Mouse (Mus musculus) neural tube, embryonic 15.5 days (tissue): ENCODE data around the gene Snd1. TPM values are rescaled to one million over a fixed set of nuclear protein-coding genes. Genes with fewer than 3 reads are reported as not detected.
A peak's percentile ranks its signal among the peaks of the same experiment; 100 is the strongest.

Source experiments
- ATAC-seq: fragments of 200-750 bp; cut with Nextera tagmentation; 2 replicates; pipeline ENCODE4 v1.8.0; 2017; ENCODE audit warnings: mild to moderate bottlenecking, moderate TSS enrichment, moderate library complexity; ENCODE audit not compliant: low FRiP score
- H3K27ac ChIP-seq: fragments of 300-500 bp; sonication (generic); replicated peaks from 2 replicates; pipeline ENCODE4 v1.5.1; 2015; ENCODE audit warnings: mild to moderate bottlenecking, inconsistent platforms
- H3K27me3 ChIP-seq: fragments of 300-500 bp; sonication (generic); replicated peaks from 2 replicates; pipeline ENCODE4 v1.6.1; 2015; ENCODE audit warnings: inconsistent platforms
- H3K36me3 ChIP-seq: fragments of 300-500 bp; sonication (generic); 2 replicates; pipeline ENCODE4 v1.6.1; 2015; ENCODE audit warnings: inconsistent platforms
- H3K4me1 ChIP-seq: fragments of 300-500 bp; sonication (generic); 2 replicates; pipeline ENCODE4 v1.6.1; 2015; ENCODE audit warnings: inconsistent platforms
- H3K4me2 ChIP-seq: fragments of 300-500 bp; sonication (generic); 2 replicates; pipeline ENCODE4 v1.6.1; 2015; ENCODE audit warnings: inconsistent platforms, mild to moderate bottlenecking, moderate library complexity
- H3K4me3 ChIP-seq: fragments of 300-500 bp; sonication (generic); replicated peaks from 2 replicates; pipeline ENCODE4 v1.5.1; 2015; ENCODE audit warnings: mild to moderate bottlenecking, inconsistent platforms
- H3K9ac ChIP-seq: fragments of 300-500 bp; sonication (generic); replicated peaks from 2 replicates; pipeline ENCODE4 v1.6.1; 2015; ENCODE audit warnings: mild to moderate bottlenecking, inconsistent platforms
- H3K9me3 ChIP-seq: fragments of 300-500 bp; sonication (generic); replicated peaks from 2 replicates; pipeline ENCODE4 v1.6.1; 2016; ENCODE audit warnings: inconsistent platforms
- WGBS: fragments of 180-500 bp; shearing (Covaris S2); methylation state at CpG from one replicate; pipeline ENCODE4 v1.1.7; 2015; ENCODE audit warnings: mixed read lengths; 5-methylcytosine and 5-hydroxymethylcytosine counted together
- polyA plus RNA-seq: library from polyadenylated mRNA; unstranded; fragments of >200 nt; fragmentation: Nextera tagmentation; extraction: Ambion mirVana; gene quantifications from 2 replicates; pipeline ENCODE4 v1.2.1, GENCODE M21; 2015

The Snd1 gene
- polyA plus RNA-seq, 1 experiment from 2014 or later: 71.1 TPM

DNA sequence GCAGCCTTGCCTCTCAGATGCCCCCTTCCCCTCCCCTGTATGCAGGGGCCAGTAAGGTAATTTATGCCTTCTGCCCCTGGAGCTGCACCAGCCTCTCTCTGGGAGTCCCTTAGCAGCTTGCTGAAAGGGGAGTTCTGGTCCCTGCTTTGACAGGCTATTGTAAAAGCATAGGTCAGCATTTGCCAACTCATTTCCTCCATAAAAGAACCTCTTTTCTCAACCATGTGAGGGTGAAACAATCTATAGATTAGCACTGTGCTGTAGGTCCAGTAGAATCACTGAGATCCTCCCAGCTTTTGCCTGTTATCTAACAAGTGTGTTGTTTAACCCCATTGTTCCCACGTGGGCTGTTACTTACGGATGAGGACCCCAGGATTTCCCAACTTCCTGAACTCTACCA, 359.1 kb downstream of the Snd1 start:
- WGBS: 18% methylated on average over 2 of the region's 2 CpGs
- peak overlapping the region; percentile 93 for H3K4me2 ChIP-seq
- H3K27me3 ChIP-seq: no peaks in the 10 kb centered on the region
- peaks cover 36% of the 10 kb centered on the region for H3K4me1 ChIP-seq
- H3K27ac ChIP-seq: peak overlapping the region; percentile 96
- H3K4me3 ChIP-seq: peak overlapping the region; percentile 88
- 0 out of 2 replicates have a peak, but pooled peaks cover 3% of the 10 kb centered on the region for H3K36me3 ChIP-seq
- no peaks in the 10 kb centered on the region for H3K9me3 ChIP-seq
- ATAC-seq: 0 out of 2 replicates have a peak, but pooled peaks have one; percentile 1
- peak overlapping the region; percentile 97 for H3K9ac ChIP-seq

GRCm38 (mm10) chr6:28836600-28836999, 361.7 kb downstream of the Snd1 start:
- Histone ChIP-seq H3K27ac (no peak overlapping the region), H3K9ac (no peak overlapping the region), H3K4me1 (peaks cover 25% of the 10 kb centered on the region), H3K36me3 (no peaks in the 10 kb centered on the region), H3K9me3 (no peaks in the 10 kb centered on the region), H3K27me3 (no peaks in the 10 kb centered on the region), H3K4me3 (no peak overlapping the region), H3K4me2 (no peak overlapping the region)
- ATAC-seq: no peak

- no peaks in the 10 kb centered on the region for H3K9me3 ChIP-seq
- H3K4me1 ChIP-seq: peaks cover 24% of the 10 kb centered on the region
- H3K27ac ChIP-seq: no peak overlapping the region
- no peaks in the 10 kb centered on the region for H3K36me3 ChIP-seq
- WGBS: 61% methylated on average over 3 of the region's 3 CpGs
- H3K27me3 ChIP-seq: no peaks in the 10 kb centered on the region
- no peak overlapping the region for H3K9ac ChIP-seq
- H3K4me2 ChIP-seq: no peak overlapping the region
- no peak for ATAC-seq
- no peak overlapping the region for H3K4me3 ChIP-seq
Observed at GRCm38 (mm10) chr6:28841569-28841968, 366.6 kb downstream of the Snd1 start.

DNA sequence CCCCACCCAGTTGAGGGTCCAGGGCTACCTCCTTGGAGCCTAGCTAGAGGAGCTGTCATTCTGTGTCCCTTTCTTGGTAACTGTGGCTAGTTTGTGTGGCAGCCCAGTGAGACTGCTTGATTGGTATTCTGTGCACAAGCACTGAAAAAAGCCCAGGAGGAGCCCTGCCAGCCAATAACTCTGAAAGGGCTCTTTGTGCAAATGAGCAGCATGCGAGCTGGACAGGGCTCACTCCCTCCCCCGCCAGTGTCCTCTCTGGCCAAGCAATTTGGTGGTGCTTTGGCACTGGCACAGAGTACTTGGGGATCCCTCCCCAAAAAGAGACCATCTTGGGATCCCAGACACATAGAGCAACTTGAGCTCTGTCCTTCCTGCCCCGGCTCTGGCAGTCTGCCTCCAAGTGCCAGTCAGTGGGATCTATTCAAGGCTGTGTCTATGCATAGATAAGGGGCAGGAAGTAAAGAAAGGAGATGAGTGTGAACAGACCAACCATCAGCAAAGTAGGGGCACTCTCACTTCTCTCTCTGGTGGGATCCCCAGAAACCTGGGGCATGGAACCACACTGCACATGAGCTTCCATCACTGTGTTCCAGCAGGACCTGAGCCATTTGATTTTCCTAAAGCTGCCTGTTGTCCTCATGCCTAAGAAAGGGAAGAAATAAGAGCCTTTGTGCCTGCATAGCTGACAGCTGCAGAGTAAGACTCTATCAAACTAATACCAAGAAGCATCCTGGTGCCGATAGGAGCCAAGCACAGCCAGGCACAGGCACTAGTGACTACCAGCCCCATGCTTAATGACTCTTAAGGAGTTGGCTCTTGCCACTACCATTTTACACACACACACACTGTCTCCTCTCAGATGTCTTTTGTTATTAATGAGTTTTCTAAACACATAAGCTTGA, 367.7 kb downstream of the Snd1 start:
- WGBS: 27% methylated on average over 4 of the region's 4 CpGs

DNA sequence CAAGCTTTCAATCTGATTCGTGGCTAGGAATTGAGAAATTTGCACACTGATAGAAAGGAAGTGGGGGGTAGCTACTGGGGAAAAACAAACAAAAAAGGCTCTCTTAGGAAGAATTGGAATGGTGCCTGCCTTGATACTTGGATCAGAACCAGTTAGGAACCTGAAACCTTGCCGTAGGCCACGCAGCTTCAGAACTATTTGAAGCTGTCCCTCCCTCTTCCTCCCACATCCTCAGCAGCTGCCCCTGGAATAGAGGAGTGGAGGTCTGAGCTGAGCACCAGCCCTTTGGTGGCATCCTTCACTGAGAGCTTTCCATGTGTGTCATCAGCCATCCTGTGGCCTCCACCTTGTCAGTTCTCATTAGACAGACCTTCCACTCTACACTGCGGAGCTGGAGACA, 370.7 kb downstream of the Snd1 start:
- Histone ChIP-seq H3K27ac (no peak overlapping the region), H3K9me3 (no peaks in the 10 kb centered on the region), H3K9ac (no peak overlapping the region), H3K4me1 (peaks cover 51% of the 10 kb centered on the region), H3K27me3 (no peaks in the 10 kb centered on the region), H3K4me3 (no peak overlapping the region), H3K4me2 (no peak overlapping the region), H3K36me3 (no peaks in the 10 kb centered on the region)
- no peak for ATAC-seq
- WGBS: 60% methylated on average over 4 of the region's 4 CpGs

More for the DNA sequence above, 367.7 kb downstream of the Snd1 start:
- no peak overlapping the region for H3K4me2 ChIP-seq
- peak overlapping the region; percentile 63 for H3K27ac ChIP-seq
- no peak overlapping the region for H3K9ac ChIP-seq
- H3K4me1 ChIP-seq: peaks cover 26% of the 10 kb centered on the region
- no peaks in the 10 kb centered on the region for H3K27me3 ChIP-seq
- peak; percentile 79 for ATAC-seq
- no peaks in the 10 kb centered on the region for H3K36me3 ChIP-seq
- H3K4me3 ChIP-seq: no peak overlapping the region
- H3K9me3 ChIP-seq: no peaks in the 10 kb centered on the region

- Histone ChIP-seq H3K4me2 (no peak overlapping the region), H3K27ac (no peak overlapping the region), H3K4me1 (peaks cover 46% of the 10 kb centered on the region), H3K27me3 (no peaks in the 10 kb centered on the region), H3K9me3 (no peaks in the 10 kb centered on the region), H3K36me3 (no peaks in the 10 kb centered on the region), H3K4me3 (no peak overlapping the region), H3K9ac (no peak overlapping the region)
- ATAC-seq: no peak
- 71% methylated on average over 6 of the region's 6 CpGs for WGBS
Observed at GRCm38 (mm10) chr6:28847616-28848015, 372.7 kb downstream of the Snd1 start.

GRCm38 (mm10) chr6:28848285-28848794, 373.4 kb downstream of the Snd1 start:
- Histone ChIP-seq H3K27ac (peak overlapping the region; percentile 30; the same call in 1 of the 2 replicates), H3K9me3 (no peaks in the 10 kb centered on the region), H3K9ac (no peak overlapping the region), H3K4me1 (peaks cover 49% of the 10 kb centered on the region), H3K4me3 (no peak overlapping the region), H3K36me3 (no peaks in the 10 kb centered on the region), H3K4me2 (no peak overlapping the region), H3K27me3 (no peaks in the 10 kb centered on the region)
- peak; percentile 9; the same call in 1 of the 2 replicates for ATAC-seq
- 38% methylated on average over 6 of the region's 6 CpGs for WGBS

DNA sequence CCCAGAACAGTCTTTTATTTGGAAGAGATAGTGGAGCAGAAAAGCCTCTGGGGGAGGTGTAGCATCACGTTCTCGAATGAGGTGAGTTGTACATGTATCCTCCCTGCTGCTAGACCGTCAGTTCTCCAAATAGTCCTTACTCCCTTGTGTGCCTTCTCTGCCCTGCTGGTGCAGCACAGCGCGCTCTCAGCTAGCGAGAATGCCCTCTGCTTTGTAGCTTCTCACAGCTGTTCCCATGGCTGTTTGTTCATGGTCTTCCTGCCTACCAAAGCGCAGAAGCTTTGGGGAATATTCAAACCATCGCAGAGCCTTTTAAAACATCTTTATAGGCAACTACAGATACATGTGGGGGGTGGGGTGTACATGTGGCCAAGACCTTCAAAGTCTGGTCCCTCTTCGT, 374.0 kb downstream of the Snd1 start:
- no peak overlapping the region for H3K9ac ChIP-seq

GRCm38 (mm10) chr6:28849317-28849716, 374.4 kb downstream of the Snd1 start:
- H3K4me3 ChIP-seq: no peak overlapping the region
- 54% methylated on average over 3 of the region's 3 CpGs for WGBS
- H3K9ac ChIP-seq: no peak overlapping the region
- peak overlapping the region; percentile 30 for H3K27ac ChIP-seq
- H3K27me3 ChIP-seq: no peaks in the 10 kb centered on the region
- H3K9me3 ChIP-seq: no peaks in the 10 kb centered on the region
- H3K4me1 ChIP-seq: peaks cover 59% of the 10 kb centered on the region
- ATAC-seq: 0 out of 2 replicates have a peak, but pooled peaks have one; percentile 14
- H3K36me3 ChIP-seq: no peaks in the 10 kb centered on the region
- H3K4me2 ChIP-seq: no peak overlapping the region

More for the DNA sequence above, 374.0 kb downstream of the Snd1 start:
- ATAC-seq: peak; percentile 42; the same call in 1 of the 2 replicates
- H3K9me3 ChIP-seq: no peaks in the 10 kb centered on the region
- peak overlapping the region; percentile 30 for H3K27ac ChIP-seq
- no peaks in the 10 kb centered on the region for H3K27me3 ChIP-seq
- H3K4me3 ChIP-seq: no peak overlapping the region
- H3K36me3 ChIP-seq: no peaks in the 10 kb centered on the region
- no peak overlapping the region for H3K4me2 ChIP-seq
- H3K4me1 ChIP-seq: peaks cover 55% of the 10 kb centered on the region
- WGBS: 33% methylated on average over 9 of the region's 9 CpGs

DNA sequence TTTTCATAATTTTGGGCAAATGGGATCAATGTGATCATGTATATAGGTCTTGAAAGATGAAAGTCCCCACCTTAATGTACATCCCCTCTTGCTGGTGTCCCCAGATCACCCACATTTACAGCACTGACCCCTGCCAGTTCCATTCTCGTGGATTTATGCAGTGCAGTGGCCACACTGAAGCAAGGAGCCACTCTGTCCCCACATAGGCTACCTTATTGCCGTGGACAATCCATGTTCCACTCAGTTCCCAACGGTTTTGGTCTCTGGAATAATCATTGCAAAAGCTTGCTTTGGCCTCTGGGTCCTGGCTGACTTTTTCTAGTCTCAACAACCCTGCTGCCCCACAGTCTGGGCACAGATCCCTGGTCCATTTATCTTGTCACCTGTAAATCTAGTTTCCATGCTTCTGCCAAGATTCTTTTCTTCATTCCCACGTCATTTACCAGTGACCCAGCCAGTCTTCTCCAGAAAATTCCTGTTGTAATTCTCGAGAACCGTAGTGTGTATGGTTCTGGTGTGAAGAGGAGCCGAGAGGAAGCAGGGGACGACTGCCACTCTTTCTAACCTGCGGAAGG, 375.5 kb downstream of the Snd1 start:
- Histone ChIP-seq H3K4me2 (no peak overlapping the region), H3K27ac (no peak overlapping the region), H3K4me3 (no peak overlapping the region), H3K9ac (no peak overlapping the region), H3K36me3 (no peaks in the 10 kb centered on the region), H3K9me3 (no peaks in the 10 kb centered on the region), H3K27me3 (no peaks in the 10 kb centered on the region), H3K4me1 (peaks cover 69% of the 10 kb centered on the region)
- ATAC-seq: no peak
- WGBS: 77% methylated on average over 9 of the region's 9 CpGs

DNA sequence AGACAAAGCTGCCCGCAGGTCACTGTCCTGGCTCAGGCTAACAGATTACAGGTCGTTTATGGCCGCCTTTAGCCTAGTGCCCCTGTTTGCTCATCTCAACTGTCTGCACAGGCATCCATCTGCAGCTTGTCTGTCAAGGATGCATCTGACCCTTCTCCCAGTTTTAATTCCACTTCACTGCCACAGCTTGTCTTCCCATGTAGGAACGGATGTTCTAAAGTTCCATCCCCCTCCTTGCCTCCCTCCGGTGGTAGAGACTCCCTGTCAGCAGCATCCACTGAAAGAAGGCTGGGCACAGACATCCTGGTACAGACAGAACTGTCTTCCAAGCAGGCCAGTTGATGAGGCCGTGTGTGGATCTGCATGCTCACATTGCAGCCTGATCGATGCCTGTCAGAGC, 377.4 kb downstream of the Snd1 start:
- Histone ChIP-seq H3K36me3 (no peaks in the 10 kb centered on the region), H3K9ac (no peak overlapping the region), H3K4me3 (no peak overlapping the region), H3K27ac (no peak overlapping the region), H3K9me3 (no peaks in the 10 kb centered on the region), H3K4me1 (peaks cover 76% of the 10 kb centered on the region), H3K27me3 (no peaks in the 10 kb centered on the region), H3K4me2 (no peak overlapping the region)
- no peak for ATAC-seq
- WGBS: 42% methylated on average over 7 of the region's 7 CpGs

DNA sequence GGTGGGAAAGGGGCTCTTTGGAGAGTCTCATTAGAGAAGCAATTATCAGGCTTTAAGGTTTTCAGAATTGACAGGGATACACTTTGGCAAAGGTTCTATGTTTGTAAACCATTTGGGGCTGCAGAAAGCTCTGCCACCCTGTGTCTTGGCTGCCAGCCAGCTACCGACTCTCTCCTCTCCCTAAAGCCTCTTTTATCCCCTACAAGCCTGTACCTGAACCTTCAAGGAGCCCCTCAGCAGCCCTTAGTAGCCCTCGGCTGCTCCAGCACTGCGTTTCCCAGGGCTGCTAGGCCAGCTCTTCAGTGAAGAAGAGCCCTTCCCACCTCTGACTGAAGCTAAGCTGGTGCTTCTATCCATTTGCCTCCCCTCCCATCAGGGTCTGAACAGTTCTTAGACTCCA, 378.2 kb downstream of the Snd1 start:
- Histone ChIP-seq H3K4me1 (peaks cover 72% of the 10 kb centered on the region), H3K27ac (peak overlapping the region; percentile 69; the same call in 1 of the 2 replicates), H3K9ac (no peak overlapping the region), H3K36me3 (no peaks in the 10 kb centered on the region), H3K27me3 (no peaks in the 10 kb centered on the region), H3K4me2 (no peak overlapping the region), H3K4me3 (no peak overlapping the region), H3K9me3 (no peaks in the 10 kb centered on the region)
- WGBS: 18% methylated on average over 3 of the region's 3 CpGs
- ATAC-seq: no peak
